Mouse (Mus musculus) lung, embryonic 16.5 days (tissue): ENCODE data around the gene Bdnf. TPM values are rescaled to one million over a fixed set of nuclear protein-coding genes. Genes with fewer than 3 reads are reported as not detected.

Experiments used
- ATAC-seq: fragments of 200-750 bp; cut with Nextera tagmentation; 2 replicates; pipeline ENCODE4 v1.8.0; 2017; ENCODE audit warnings: low read depth, mild to moderate bottlenecking, moderate library complexity
- H3K27ac ChIP-seq: fragments of 300-500 bp; sonication (generic); 2 replicates; pipeline ENCODE4 v1.5.1; 2014; ENCODE audit warnings: mild to moderate bottlenecking, control low read depth, low read length
- H3K27me3 ChIP-seq: fragments of 300-500 bp; sonication (generic); 2 replicates; pipeline ENCODE4 v1.6.1; 2014; ENCODE audit warnings: low read depth, low read length, mixed read lengths; ENCODE audit not compliant: control insufficient read depth, insufficient read depth
- H3K36me3 ChIP-seq: fragments of 300-500 bp; sonication (generic); 2 replicates; pipeline ENCODE4 v1.6.1; 2014; ENCODE audit warnings: low read length; ENCODE audit not compliant: control insufficient read depth, insufficient read depth
- H3K4me1 ChIP-seq: fragments of 300-500 bp; sonication (generic); replicated peaks from 2 replicates; pipeline ENCODE4 v1.6.1; 2014; ENCODE audit warnings: low read length, mixed read lengths; ENCODE audit not compliant: control insufficient read depth, insufficient read depth
- H3K4me2 ChIP-seq: fragments of 300-500 bp; sonication (generic); 2 replicates; pipeline ENCODE4 v1.6.1; 2014; ENCODE audit warnings: low read depth, low read length, control low read depth
- H3K4me3 ChIP-seq: fragments of 300-500 bp; sonication (generic); 2 replicates; pipeline ENCODE4 v1.5.1; 2014; ENCODE audit warnings: mild to moderate bottlenecking, low read length, control low read depth
- H3K9ac ChIP-seq: fragments of 300-500 bp; sonication (generic); 2 replicates; pipeline ENCODE4 v1.6.1; 2014; ENCODE audit warnings: low read length, control low read depth
- H3K9me3 ChIP-seq: fragments of 300-500 bp; sonication (generic); 2 replicates; pipeline ENCODE4 v1.6.1; 2016; ENCODE audit warnings: low read length; ENCODE audit not compliant: control insufficient read depth
- WGBS: fragments of 180-500 bp; shearing (Covaris S2); extraction: QIAGEN DNeasy Blood & Tissue Kit; methylation state at CpG from one replicate; pipeline ENCODE4 v1.1.7; 2014; 5-methylcytosine and 5-hydroxymethylcytosine counted together
- polyA plus RNA-seq: library from polyadenylated mRNA; unstranded; fragments of >200 nt; fragmentation: Nextera tagmentation; extraction: Ambion mirVana; gene quantifications from 2 replicates; pipeline ENCODE4 v1.2.1, GENCODE M21; 2015

The Bdnf gene
- 0.58 and 0.79 TPM in 2 replicates for polyA plus RNA-seq

DNA sequence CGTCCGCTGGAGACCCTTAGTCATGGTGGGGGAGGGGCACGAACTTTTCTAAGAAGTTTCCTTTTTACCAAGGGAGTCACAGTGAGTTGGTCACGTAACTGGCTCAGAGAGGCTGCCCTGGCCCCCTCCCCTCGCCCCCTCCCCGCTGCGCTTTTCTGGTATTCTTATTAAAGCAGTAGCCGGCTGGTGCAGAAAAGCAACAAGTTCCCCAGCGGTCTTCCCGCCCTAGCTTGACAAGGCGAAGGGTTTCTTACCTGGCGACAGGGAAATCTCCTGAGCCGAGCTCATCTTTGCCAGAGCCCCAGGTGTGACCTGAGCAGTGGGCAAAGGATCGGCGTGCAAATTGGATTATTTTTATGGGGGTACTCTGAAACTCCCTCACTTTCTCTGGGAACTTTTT is at the start of gene Bdnf:
Bdnf (plus strand) TSS at position 169 of the 400 bp plus-strand sequence.
- 0 out of 2 replicates have a peak, but pooled peaks cover 2% of the 10 kb centered on the region for H3K4me1 ChIP-seq
- H3K36me3 ChIP-seq = no peaks in the 10 kb centered on the region
- H3K9ac ChIP-seq = no peak within 1 kb of the TSS
- WGBS = 4% methylated on average over 15 of the region's 15 CpGs
- peak within 1 kb of the TSS; percentile 52 for H3K4me2 ChIP-seq
- H3K27ac ChIP-seq = no peak within 1 kb of the TSS
- peaks cover 58% of the 10 kb centered on the region for H3K27me3 ChIP-seq
- ATAC-seq = no peak
- H3K4me3 ChIP-seq = peak within 1 kb of the TSS; percentile 29
- no peaks in the 10 kb centered on the region for H3K9me3 ChIP-seq

DNA sequence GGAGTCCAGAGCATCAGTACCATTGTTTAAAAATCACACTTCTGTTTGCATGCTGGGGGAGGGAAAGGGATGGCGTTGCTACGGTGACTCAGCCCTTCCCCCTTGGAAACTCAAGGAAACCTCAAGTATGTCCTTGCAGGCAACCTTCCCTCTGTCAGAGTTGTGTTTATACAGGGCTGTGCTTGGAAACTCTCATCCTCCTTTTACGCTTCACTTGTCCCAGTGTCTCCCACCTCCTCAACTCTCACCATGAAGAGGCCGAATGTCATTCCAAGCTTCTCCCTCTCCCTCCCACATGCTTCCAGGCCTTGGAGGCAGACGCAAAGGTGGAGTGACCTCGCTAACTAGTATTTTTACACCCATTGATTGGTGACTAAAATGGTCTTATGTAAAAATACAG is 47.6 kb upstream of the Bdnf start:
- H3K9ac ChIP-seq = no peak overlapping the region
- no peak for ATAC-seq
- no peak overlapping the region for H3K27ac ChIP-seq
- H3K4me1 ChIP-seq = no peaks in the 10 kb centered on the region
- no peaks in the 10 kb centered on the region for H3K9me3 ChIP-seq
- WGBS = 51% methylated on average over 6 of the region's 6 CpGs
- no peaks in the 10 kb centered on the region for H3K36me3 ChIP-seq
- no peak overlapping the region for H3K4me2 ChIP-seq
- H3K27me3 ChIP-seq = no peaks in the 10 kb centered on the region
- H3K4me3 ChIP-seq = no peak overlapping the region

DNA sequence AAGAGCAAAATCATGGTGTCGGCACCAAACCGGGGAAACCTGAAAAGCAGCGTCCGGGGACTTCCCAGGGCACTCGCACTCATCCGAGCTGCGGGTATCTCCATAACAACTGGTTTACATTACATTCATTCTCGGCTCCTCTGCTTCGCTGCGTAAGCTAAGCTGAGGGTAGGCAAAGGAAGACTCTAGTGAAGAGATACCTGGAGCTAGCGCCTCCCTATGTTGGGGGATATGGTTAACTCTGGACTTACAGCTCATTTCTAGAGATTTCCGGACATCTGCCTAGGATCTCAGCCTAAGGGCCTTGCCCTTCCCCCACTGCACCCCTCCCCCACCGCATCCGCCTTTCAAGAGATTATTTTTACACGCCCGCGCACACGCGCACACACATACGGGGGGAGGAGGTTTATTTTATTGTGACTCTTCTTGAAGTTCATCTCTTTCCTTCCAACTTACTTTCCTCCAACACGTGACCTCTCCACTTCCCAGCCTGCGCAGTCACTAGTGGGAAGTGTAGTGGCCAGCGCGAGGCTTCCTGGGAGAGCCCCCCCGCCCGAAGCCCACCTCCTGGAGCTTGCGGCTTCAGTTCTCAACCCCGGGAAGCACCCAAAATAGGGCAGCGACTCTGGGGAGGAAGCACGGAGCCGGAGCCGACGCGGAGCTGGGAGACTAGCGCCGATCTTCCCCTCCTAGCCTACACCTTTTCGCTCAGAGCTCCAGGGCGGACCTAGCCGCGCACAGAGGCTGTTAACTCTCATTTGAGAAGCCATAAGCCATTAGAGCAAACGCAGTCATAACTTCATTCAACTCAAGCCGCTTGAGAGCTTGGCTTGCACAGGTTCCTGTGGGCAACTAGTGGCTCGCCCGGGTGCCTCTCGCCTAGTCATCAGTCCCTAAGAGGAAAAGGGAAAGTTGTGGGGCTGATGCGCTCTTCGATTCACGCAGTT is 718 bp upstream of the Bdnf start:
- Histone ChIP-seq H3K4me3 (peak overlapping the region; percentile 29), H3K9ac (no peak overlapping the region), H3K4me1 (0 out of 2 replicates have a peak, but pooled peaks cover 2% of the 10 kb centered on the region), H3K27me3 (peaks cover 55% of the 10 kb centered on the region), H3K36me3 (no peaks in the 10 kb centered on the region), H3K9me3 (no peaks in the 10 kb centered on the region), H3K27ac (no peak overlapping the region), H3K4me2 (peak overlapping the region; percentile 52)
- 1% methylated on average over 48 of the region's 48 CpGs for WGBS
- no peak for ATAC-seq

DNA sequence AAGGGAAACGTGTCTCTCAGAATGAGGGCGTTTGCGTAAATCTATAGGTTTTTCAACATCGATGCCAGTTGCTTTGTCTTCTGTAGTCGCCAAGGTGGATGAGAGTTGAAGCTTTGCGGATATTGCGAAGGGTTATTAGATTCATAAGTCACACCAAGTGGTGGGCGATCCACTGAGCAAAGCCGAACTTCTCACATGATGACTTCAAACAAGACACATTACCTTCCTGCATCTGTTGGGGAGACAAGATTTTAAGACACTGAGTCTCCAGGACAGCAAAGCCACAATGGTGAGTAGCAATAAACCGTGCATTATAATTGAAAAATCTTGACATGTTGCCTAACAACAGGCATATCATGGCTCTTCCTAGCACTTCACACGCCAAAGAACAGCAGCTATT is 551 bp downstream of the Bdnf start:
- H3K9ac ChIP-seq = no peak overlapping the region
- H3K9me3 ChIP-seq = no peaks in the 10 kb centered on the region
- no peaks in the 10 kb centered on the region for H3K36me3 ChIP-seq
- no peak overlapping the region for H3K27ac ChIP-seq
- H3K27me3 ChIP-seq = peaks cover 58% of the 10 kb centered on the region
- no peak for ATAC-seq
- H3K4me1 ChIP-seq = 0 out of 2 replicates have a peak, but pooled peaks cover 2% of the 10 kb centered on the region
- H3K4me3 ChIP-seq = no peak overlapping the region
- 13% methylated on average over 11 of the region's 11 CpGs for WGBS
- H3K4me2 ChIP-seq = no peak overlapping the region

DNA sequence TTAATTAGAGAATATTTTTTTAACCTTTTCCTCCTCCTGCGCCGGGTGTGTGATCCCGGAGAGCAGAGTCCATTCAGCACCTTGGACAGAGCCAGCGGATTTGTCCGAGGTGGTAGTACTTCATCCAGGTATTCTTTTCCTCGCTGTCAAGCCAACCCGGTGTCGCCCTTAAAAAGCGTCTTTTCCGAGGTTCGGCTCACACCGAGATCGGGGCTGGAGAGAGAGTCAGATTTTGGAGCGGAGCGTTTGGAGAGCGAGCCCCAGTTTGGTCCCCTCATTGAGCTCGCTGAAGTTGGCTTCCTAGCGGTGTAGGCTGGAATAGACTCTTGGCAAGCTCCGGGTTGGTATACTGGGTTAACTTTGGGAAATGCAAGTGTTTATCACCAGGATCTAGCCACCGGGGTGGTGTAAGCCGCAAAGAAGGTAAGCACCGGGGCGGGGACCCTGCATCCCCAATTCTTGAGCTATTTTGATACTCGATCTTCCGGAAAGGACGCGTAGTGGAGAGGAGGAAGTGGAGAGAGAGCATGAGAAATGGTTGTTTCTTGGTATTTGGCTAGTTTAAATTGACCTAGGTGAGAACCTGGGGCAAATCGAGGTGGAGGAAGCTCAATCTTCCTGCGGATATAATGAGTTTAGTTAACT is 1.6 kb downstream of the Bdnf start:
- H3K4me3 ChIP-seq = 0 out of 2 replicates have a peak overlapping the region, but pooled peaks have one; percentile 15
- no peak overlapping the region for H3K27ac ChIP-seq

DNA sequence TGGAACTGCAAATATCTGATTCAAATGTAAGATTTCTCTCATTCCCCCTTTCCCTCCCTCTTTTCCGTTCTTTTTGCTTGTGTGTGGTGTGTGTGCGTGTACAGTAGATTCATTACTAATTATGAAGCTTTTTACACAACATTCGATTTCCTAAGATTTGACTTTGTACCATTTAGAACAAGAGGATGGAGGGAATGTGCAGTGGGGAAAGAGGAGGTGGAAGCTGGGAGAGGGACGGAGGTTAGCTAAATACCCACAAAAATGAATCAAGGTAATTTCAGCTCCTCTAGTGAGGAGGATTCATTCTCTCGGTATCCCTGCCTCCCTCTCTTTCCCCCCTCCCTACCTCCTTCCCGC is 2.1 kb downstream of the Bdnf start:
- H3K4me2 ChIP-seq = no peak overlapping the region
- no peak overlapping the region for H3K4me3 ChIP-seq
- H3K9ac ChIP-seq = no peak overlapping the region
- H3K4me1 ChIP-seq = 0 out of 2 replicates have a peak, but pooled peaks cover 2% of the 10 kb centered on the region
- no peak for ATAC-seq
- no peaks in the 10 kb centered on the region for H3K9me3 ChIP-seq
- peaks cover 58% of the 10 kb centered on the region for H3K27me3 ChIP-seq
- WGBS = 1% methylated on average over 5 of the region's 6 CpGs
- H3K36me3 ChIP-seq = no peaks in the 10 kb centered on the region
- no peak overlapping the region for H3K27ac ChIP-seq

More for the DNA sequence above, 1.6 kb downstream of the Bdnf start:
- Histone ChIP-seq H3K27me3 (peaks cover 58% of the 10 kb centered on the region), H3K9ac (no peak overlapping the region), H3K4me2 (peak overlapping the region; percentile 19; the same call in 1 of the 2 replicates), H3K4me1 (0 out of 2 replicates have a peak, but pooled peaks cover 2% of the 10 kb centered on the region), H3K36me3 (no peaks in the 10 kb centered on the region), H3K9me3 (no peaks in the 10 kb centered on the region)
- no peak for ATAC-seq
- WGBS = 1% methylated on average over 29 of the region's 29 CpGs

DNA sequence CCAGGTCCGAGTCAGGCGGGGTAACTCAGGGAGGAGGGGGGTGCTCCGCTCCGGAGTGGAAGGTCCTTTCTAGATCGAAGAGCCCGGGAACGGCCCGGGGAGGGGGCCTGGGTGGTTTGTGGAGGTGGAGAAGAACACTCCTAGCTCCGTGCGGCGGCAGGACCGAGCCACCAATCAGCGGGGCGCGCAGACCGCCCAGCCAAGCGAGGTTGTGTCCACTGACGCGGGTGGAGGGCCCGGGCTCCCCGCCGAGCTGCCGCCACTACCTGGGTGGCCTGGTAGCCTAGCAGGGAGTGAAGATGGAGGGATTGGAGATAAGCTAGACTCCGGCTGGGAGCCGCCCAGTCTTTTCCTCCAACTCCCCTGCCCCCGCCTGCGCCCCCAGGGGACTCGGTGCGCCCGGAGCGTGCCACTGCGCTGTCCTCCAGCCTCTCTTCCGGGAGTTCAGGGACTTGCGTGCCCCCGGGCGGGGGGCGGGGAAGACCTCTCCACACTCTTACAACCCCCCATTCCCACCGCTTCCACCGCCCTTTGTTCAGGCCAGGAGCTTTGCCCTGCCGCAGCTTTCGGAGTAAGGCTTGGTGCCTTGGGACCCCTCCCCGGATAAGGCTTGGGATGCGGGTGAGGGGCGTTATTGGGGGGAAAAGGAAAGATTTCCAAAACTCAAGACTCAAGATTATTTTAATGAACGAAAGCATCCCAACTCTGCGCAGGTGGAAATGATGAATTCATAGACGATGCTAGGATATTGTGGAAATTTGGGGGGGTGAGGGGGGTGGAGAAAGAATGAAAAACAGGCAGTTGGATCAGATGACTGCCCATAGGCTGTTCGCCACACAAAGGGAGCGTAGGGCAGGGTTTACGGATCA is 3.0 kb downstream of the Bdnf start:
- Histone ChIP-seq H3K27ac (no peak overlapping the region), H3K4me1 (0 out of 2 replicates have a peak, but pooled peaks cover 2% of the 10 kb centered on the region), H3K9ac (no peak overlapping the region), H3K4me2 (peak overlapping the region; percentile 41), H3K4me3 (peak overlapping the region; percentile 28), H3K36me3 (no peaks in the 10 kb centered on the region), H3K27me3 (peaks cover 58% of the 10 kb centered on the region), H3K9me3 (no peaks in the 10 kb centered on the region)
- WGBS = under 1% methylated on average over 50 of the region's 50 CpGs
- ATAC-seq = 0 out of 2 replicates have a peak, but pooled peaks have one; percentile 20

DNA sequence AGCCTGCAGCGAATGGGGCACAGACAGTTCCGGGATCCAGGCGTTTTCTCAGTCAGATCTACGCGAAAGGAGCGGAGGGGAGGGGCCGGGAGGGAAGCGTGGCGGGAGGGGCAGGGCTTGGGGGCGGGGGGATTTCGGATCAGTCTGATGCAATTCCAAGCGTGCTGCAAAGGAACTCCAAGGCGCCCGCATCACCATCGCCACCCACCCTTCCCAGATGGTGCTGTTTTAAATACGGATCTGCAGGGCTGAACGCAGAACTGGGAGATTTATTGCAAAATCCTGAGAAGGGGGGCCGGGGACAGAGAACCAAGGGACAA is 3.5 kb downstream of the Bdnf start:
- under 1% methylated on average over 17 of the region's 18 CpGs for WGBS
- H3K36me3 ChIP-seq = no peaks in the 10 kb centered on the region
- H3K9ac ChIP-seq = no peak overlapping the region
- peak overlapping the region; percentile 28 for H3K4me3 ChIP-seq
- ATAC-seq = peak; percentile 52; the same call in 1 of the 2 replicates
- H3K27me3 ChIP-seq = peaks cover 52% of the 10 kb centered on the region
- 0 out of 2 replicates have a peak, but pooled peaks cover 2% of the 10 kb centered on the region for H3K4me1 ChIP-seq
- H3K4me2 ChIP-seq = peak overlapping the region; percentile 41
- H3K27ac ChIP-seq = no peak overlapping the region
- H3K9me3 ChIP-seq = no peaks in the 10 kb centered on the region
